Mouse (Mus musculus) lung, postnatal 25 days (tissue): ENCODE results near the gene Mrfap1.

Experiments used
- DNase-seq: peaks from one replicate; pipeline ENCODE4 v3.0.0; 2022; ENCODE audit warnings: low spot score

The Mrfap1 gene

GRCm38 (mm10) chr5:36779512-36779911, 17.1 kb downstream of the Mrfap1 start:
- no peak for DNase-seq

- no peak for DNase-seq
Observed at GRCm38 (mm10) chr5:36778901-36779300, 17.7 kb downstream of the Mrfap1 start.

- no peak for DNase-seq
Observed at GRCm38 (mm10) chr5:36777186-36777585, 19.4 kb downstream of the Mrfap1 start.

- no peak for DNase-seq
Observed at GRCm38 (mm10) chr5:36776021-36776575, 20.5 kb downstream of the Mrfap1 start.

GRCm38 (mm10) chr5:36775317-36775716, 21.3 kb downstream of the Mrfap1 start:
- no peak for DNase-seq

- DNase-seq = no peak
Observed at GRCm38 (mm10) chr5:36772586-36772985, 24.0 kb downstream of the Mrfap1 start.

- no peak for DNase-seq
Observed at GRCm38 (mm10) chr5:36769603-36770002, 27.0 kb downstream of the Mrfap1 start.

GRCm38 (mm10) chr5:36766958-36767703, 29.4 kb downstream of the Mrfap1 start:
- DNase-seq = no peak

GRCm38 (mm10) chr5:36759848-36760247, 36.7 kb downstream of the Mrfap1 start:
- DNase-seq = no peak

- DNase-seq = no peak
Observed at GRCm38 (mm10) chr5:36757033-36757432, 39.5 kb downstream of the Mrfap1 start.

GRCm38 (mm10) chr5:36750119-36751078, 46.2 kb downstream of the Mrfap1 start:
- DNase-seq = no peak

- DNase-seq = peak; percentile 92
Observed at GRCm38 (mm10) chr5:36748536-36749061, 48.0 kb downstream of the Mrfap1 start, which contains the start of gene Bloc1s4. Bloc1s4 (minus strand) TSS chr5:36748650.

GRCm38 (mm10) chr5:36747794-36748535, 48.6 kb downstream of the Mrfap1 start:
- no peak for DNase-seq

GRCm38 (mm10) chr5:36747071-36747470, 49.5 kb downstream of the Mrfap1 start:
- DNase-seq = no peak
